Mouse (Mus musculus) liver, embryonic 12.5 days (tissue): Measurements from ENCODE around the gene Foxi1. TPM values are rescaled to one million over a fixed set of nuclear protein-coding genes. Genes with fewer than 3 reads are reported as not detected.

ENCODE experiments used
- polyA plus RNA-seq: library from polyadenylated mRNA; unstranded; fragments of >200 nt; fragmentation: Nextera tagmentation; extraction: Ambion mirVana; gene quantifications from 2 replicates; pipeline ENCODE4 v1.2.1, GENCODE M21; 2016

Foxi1 gene
- polyA plus RNA-seq, 1 experiment from 2014 or later: not detected

Other genes with a start within 250 kb of the Foxi1 start
- gene Kcnmb1, start 245.1 kb downstream of the Foxi1 start, polyA plus RNA-seq: 0.11 and 0.18 TPM in 2 replicates
- 0.39 and 0.66 TPM in 2 replicates for gene Kcnip1, start 214.9 kb downstream of the Foxi1 start, polyA plus RNA-seq
- 10.5 and 11.5 TPM in 2 replicates for gene Lcp2, start 161.2 kb downstream of the Foxi1 start, polyA plus RNA-seq
- gene 4930469K13Rik, start 109.5 kb downstream of the Foxi1 start, polyA plus RNA-seq: not detected in 2 replicates
- 0.07 and 0.10 TPM in 2 replicates for gene Fam196b, start 106.7 kb upstream of the Foxi1 start, polyA plus RNA-seq